Mouse (Mus musculus) heart, postnatal 0 days (tissue): ENCODE data around the gene Lin37.

Experiments used
- CTCF ChIP-seq: IDR thresholded peaks from 2 replicates; pipeline ENCODE4 v1.5.1; 2016; ENCODE audit warnings: antibody characterized with exemption, control low read depth, low read depth
- EP300 ChIP-seq: IDR thresholded peaks from 2 replicates; pipeline ENCODE4 v1.6.1; 2016; ENCODE audit warnings: antibody characterized with exemption, low read depth

GRCm38 (mm10) chr7:30563906-30564280 is 4.3 kb upstream of the Lin37 start:
- TF ChIP-seq CTCF = no peak
- no peak for TF ChIP-seq EP300
